Mouse (Mus musculus) brown adipose tissue, adult 24 weeks (tissue): ENCODE measurements at regions not wholly inside any gene's neighbourhood (a gene's known extent, or its start where the extent isn't known, plus 50 kb on each side); places are given as distances from the start of the nearest gene placed in this dataset.

Source experiments
- H3K27ac ChIP-seq: fragments of 200-500 bp; replicated peaks from 2 replicates; pipeline ENCODE4 v1.5.1; 2012; ENCODE audit warnings: low read depth, mild to moderate bottlenecking, low read length
- H3K4me1 ChIP-seq: fragments of 200-500 bp; 2 replicates; pipeline ENCODE4 v1.6.1; 2012; ENCODE audit warnings: low read length, mixed read lengths; ENCODE audit not compliant: control insufficient read depth, insufficient read depth, insufficient read length
- H3K4me3 ChIP-seq: fragments of 200-500 bp; 2 replicates; pipeline ENCODE4 v1.5.1; 2012; ENCODE audit warnings: low read depth, mild to moderate bottlenecking, low read length, moderate library complexity; ENCODE audit not compliant: insufficient read depth

DNA sequence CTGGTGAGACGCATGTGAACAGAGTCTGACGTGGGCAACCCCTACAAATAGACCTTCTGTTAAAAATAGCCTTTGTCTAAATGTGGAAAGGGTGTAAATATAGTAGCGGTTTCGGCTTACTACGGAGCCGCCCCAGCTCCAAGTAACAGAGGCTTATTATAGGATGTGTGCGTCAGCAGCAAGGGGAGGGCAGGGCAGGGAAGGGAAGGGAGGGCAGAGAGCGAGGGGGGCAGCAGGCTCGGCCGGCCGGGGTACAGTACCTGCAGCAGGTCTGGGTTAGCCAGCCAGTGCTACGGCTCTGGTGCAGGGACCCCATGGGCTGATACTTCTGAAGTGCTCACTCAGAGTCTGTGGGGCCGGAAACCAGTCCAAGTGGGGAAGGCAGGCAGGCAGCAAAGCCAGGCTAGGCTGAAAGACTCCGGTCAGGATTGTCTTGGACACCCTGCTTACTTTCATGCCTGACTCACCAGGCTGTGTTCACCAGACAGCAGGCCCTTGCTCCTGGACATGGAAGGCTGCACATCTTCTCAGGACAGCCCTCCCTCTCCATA, 129.5 kb downstream of the Sec61b start:
- Histone ChIP-seq H3K4me3 (peak overlapping the region; percentile 35), H3K4me1 (no peaks in the 10 kb centered on the region), H3K27ac (0 out of 2 replicates have a peak overlapping the region, but pooled peaks have one; percentile 21)

GRCm38 (mm10) chr4:47605676-47606075, 131.2 kb downstream of the Sec61b start:
- Histone ChIP-seq H3K4me1 (no peaks in the 10 kb centered on the region), H3K27ac (no peak overlapping the region), H3K4me3 (no peak overlapping the region)

GRCm38 (mm10) chr4:47608673-47609072, 134.2 kb downstream of the Sec61b start:
- no peak overlapping the region for H3K4me3 ChIP-seq
- H3K27ac ChIP-seq = no peak overlapping the region
- H3K4me1 ChIP-seq = no peaks in the 10 kb centered on the region

DNA sequence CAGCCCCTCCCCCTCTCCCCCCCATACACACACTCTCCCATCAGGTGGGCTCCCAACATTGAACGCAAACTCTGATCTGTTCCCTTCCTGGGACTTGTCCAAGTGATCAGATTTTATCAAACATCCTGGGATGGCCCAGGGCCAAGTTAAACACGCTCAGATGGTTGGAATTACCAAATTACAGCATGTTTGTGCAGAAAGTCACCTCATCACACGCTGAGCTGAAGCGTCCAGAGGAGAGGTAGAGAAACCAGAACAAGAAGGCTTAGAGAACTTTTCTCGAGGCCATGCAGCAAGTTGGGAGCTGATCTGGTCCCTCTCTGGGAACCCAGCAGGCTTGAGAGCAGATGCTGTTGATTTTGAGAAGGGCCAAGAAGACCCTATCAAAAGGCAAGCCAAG, 136.5 kb downstream of the Sec61b start:
- H3K27ac ChIP-seq = no peak overlapping the region
- no peak overlapping the region for H3K4me3 ChIP-seq
- H3K4me1 ChIP-seq = no peaks in the 10 kb centered on the region

DNA sequence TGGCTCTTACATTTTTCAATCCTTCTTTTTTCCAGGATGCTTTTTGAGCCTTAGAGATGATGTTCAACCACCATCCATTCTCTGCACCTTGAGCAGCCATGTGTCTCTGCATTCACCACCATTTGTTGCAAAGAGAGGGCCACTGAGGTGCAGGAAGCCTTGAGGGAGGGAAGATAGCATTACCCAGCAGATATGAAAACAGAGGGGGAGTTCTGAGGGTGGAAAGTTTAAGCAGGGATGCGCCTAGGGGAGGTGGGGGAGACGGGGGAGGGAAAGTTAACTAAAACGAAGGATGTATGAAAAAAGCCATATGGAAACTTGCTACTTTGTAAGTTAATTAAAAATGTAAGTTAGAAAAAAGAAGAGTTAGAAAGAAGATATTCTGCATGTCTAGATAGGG, 142.1 kb downstream of the Sec61b start:
- no peaks in the 10 kb centered on the region for H3K4me1 ChIP-seq
- no peak overlapping the region for H3K27ac ChIP-seq
- H3K4me3 ChIP-seq = no peak overlapping the region

DNA sequence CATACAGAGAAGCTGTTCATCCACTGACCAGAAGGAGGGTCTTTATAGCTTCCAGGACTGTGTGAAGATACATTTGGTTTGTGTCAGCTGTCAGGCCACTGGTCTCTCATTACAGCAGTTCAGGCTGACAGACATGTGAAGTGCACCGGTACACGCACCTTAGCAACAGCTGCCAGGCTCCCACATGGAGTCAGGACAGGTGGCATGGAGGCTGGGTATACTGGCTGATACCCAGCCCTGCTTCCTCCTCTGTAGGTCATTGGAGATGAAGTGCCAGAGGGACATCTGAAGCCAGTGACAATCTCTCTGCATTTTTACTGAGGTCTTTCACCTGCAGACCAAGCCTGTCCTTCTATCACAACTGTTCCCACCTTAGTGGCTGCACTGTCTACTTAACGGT, 146.2 kb downstream of the Sec61b start:
- peaks cover 2% of the 10 kb centered on the region; the same call in 1 of the 2 replicates for H3K4me1 ChIP-seq
- H3K27ac ChIP-seq = no peak overlapping the region
- no peak overlapping the region for H3K4me3 ChIP-seq

DNA sequence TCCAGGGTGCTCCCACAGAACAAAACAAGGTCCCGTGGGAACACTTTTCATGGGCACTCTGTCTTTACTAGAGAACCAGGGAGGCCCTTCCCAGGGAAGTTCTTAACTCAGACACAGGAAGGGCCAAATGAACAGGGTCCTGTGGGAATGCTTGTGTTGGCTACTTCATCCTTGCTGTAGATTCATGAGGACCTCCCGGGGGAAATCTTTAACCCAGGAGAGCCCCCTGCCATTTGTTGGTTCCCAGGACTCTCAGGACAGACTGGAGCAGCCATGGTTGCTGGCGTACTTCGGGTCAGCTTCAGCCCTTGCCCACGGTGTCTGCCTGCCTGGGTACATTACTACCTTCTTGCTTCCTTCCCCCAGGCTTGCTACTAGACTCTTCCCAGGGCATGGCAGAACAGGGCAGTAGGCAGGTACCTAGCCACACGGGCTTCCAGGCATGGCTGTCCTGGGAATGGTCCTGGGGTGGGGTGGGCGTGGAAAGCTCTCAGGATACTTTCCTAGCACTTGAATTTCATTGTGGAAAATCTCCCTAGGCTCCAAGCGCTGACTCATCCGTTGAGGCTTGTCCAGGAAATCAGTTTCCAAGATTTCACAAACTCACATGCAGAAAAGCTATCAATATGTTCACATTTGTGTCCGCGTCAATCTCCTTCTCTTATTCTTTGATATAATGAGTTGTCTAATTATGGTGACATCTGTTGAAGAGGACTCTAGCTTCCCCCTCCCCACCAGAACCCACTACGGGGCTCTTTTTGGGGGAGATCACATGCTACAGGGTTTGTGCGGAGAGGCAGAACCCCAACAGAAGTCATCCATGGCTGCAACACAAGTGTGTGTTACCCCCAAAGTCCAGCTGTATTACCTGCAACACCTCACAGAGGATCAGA, 148.6 kb downstream of the Sec61b start:
- Histone ChIP-seq H3K4me1 (peaks cover 2% of the 10 kb centered on the region; the same call in 1 of the 2 replicates), H3K27ac (no peak overlapping the region), H3K4me3 (no peak overlapping the region)

GRCm38 (mm10) chr4:47630006-47630405, 155.5 kb downstream of the Sec61b start:
- no peaks in the 10 kb centered on the region for H3K4me1 ChIP-seq
- no peak overlapping the region for H3K4me3 ChIP-seq
- H3K27ac ChIP-seq = no peak overlapping the region

- no peaks in the 10 kb centered on the region for H3K4me1 ChIP-seq
- no peak overlapping the region for H3K27ac ChIP-seq
- no peak overlapping the region for H3K4me3 ChIP-seq
Measured at GRCm38 (mm10) chr4:47630427-47630826, 156.0 kb downstream of the Sec61b start.

- no peak overlapping the region; the same call in 1 of the 2 replicates for H3K27ac ChIP-seq
- H3K4me1 ChIP-seq = peaks cover 6% of the 10 kb centered on the region; the same call in 1 of the 2 replicates
- no peak overlapping the region for H3K4me3 ChIP-seq
Measured at GRCm38 (mm10) chr4:47638876-47639494, 164.5 kb downstream of the Sec61b start.

GRCm38 (mm10) chr4:47645093-47645492, 170.6 kb downstream of the Sec61b start:
- H3K27ac ChIP-seq = no peak overlapping the region
- H3K4me1 ChIP-seq = no peaks in the 10 kb centered on the region
- no peak overlapping the region for H3K4me3 ChIP-seq

DNA sequence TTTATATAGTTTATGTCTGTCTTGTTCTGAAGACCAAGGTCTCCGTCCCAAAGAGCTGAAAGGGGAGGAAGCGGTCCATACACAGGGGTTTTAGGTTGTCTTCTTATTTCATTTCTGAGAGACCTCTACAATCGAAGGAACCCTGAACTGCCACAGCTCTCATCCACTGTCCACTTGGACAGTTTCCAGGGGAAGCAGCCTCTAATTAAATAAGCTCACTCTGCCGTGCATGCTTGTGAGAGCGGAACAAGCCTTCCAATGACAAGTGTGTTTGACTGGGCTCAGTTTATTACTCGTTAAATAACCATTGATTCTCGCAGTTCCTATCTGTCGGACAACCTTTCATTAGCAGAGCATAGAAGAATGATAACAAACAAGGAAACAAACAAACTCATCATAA, 174.2 kb downstream of the Sec61b start:
- Histone ChIP-seq H3K4me1 (no peaks in the 10 kb centered on the region), H3K27ac (no peak overlapping the region), H3K4me3 (no peak overlapping the region)

- Histone ChIP-seq H3K4me1 (no peaks in the 10 kb centered on the region), H3K4me3 (no peak overlapping the region), H3K27ac (no peak overlapping the region)
Measured at GRCm38 (mm10) chr4:47649951-47650350, 175.5 kb downstream of the Sec61b start.

GRCm38 (mm10) chr4:47651521-47651920, 177.1 kb downstream of the Sec61b start:
- no peak overlapping the region for H3K27ac ChIP-seq
- H3K4me1 ChIP-seq = no peaks in the 10 kb centered on the region
- H3K4me3 ChIP-seq = no peak overlapping the region

DNA sequence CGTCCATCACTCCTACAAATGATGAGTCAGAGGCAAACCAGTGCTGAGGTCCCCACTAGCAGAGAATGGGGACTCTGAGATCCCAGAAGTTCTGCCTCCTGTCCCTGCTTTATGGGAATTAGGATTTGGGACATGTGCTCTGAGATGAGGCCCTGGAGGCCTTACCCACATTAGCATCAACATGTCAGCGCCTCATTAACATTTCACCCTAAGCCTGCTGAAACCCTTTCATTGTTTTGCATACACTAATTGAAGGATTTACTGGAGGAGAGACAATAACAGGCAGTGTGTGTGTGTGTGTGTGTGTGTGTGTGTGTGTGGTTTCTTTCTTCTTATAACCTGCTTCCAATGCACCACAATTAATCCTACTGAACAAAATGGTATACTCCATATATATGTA, 178.7 kb downstream of the Sec61b start:
- Histone ChIP-seq H3K4me3 (no peak overlapping the region), H3K27ac (no peak overlapping the region), H3K4me1 (no peaks in the 10 kb centered on the region)
